Mouse (Mus musculus) common myeloid progenitor, adult 5-6 weeks (primary cell): ENCODE results near the gene Pald1. TPM values are rescaled to one million over a fixed set of nuclear protein-coding genes. Genes with fewer than 3 reads are reported as not detected.

Source experiments
- ATAC-seq: replicated peaks from 2 replicates; pipeline ENCODE4 v1.8.0; 2016; ENCODE audit warnings: low read depth, mild to moderate bottlenecking, moderate TSS enrichment, inconsistent platforms; ENCODE audit not compliant: poor library complexity, severe bottlenecking
- total RNA-seq: library from RNA; stranded (forward); fragments of 200-1000, 187-1606 nt; gene quantifications from 2 replicates; pipeline ENCODE4 v1.2.3, GENCODE M21; 2017

The Pald1 gene
- total RNA-seq, 1 experiment from 2014 or later, result 0.09 TPM

GRCm38 (mm10) chr10:61405958-61406357 is 22.6 kb upstream of the Pald1 start:
- no peak for ATAC-seq

- no peak for ATAC-seq
Observed at GRCm38 (mm10) chr10:61402911-61403310, 19.6 kb upstream of the Pald1 start.

- no peak for ATAC-seq
Observed at GRCm38 (mm10) chr10:61402480-61402879, 19.1 kb upstream of the Pald1 start.

- ATAC-seq, result no peak
Observed at GRCm38 (mm10) chr10:61400407-61400806, 17.1 kb upstream of the Pald1 start.

- peak; percentile 95 for ATAC-seq
Observed at GRCm38 (mm10) chr10:61399156-61399734, 15.9 kb upstream of the Pald1 start.

GRCm38 (mm10) chr10:61398125-61398524 is 14.8 kb upstream of the Pald1 start:
- ATAC-seq, result no peak

- ATAC-seq, result no peak; the same call in 1 of the 2 replicates
Observed at GRCm38 (mm10) chr10:61394476-61395136, 11.3 kb upstream of the Pald1 start.

GRCm38 (mm10) chr10:61392584-61392983 is 9.3 kb upstream of the Pald1 start:
- ATAC-seq, result no peak

- ATAC-seq, result no peak
Observed at GRCm38 (mm10) chr10:61390148-61390547, 6.8 kb upstream of the Pald1 start.

- ATAC-seq, result no peak
Observed at GRCm38 (mm10) chr10:61389020-61389419, 5.7 kb upstream of the Pald1 start.

- no peak for ATAC-seq
Observed at GRCm38 (mm10) chr10:61386284-61386683, 3.0 kb upstream of the Pald1 start.

- no peak for ATAC-seq
Observed at GRCm38 (mm10) chr10:61385174-61385573, 1.8 kb upstream of the Pald1 start.

- ATAC-seq, result no peak; the same call in 1 of the 2 replicates
Observed at GRCm38 (mm10) chr10:61383715-61384047, 351 bp upstream of the Pald1 start.

GRCm38 (mm10) chr10:61382281-61382731 is 1.0 kb downstream of the Pald1 start:
- ATAC-seq, result 0 out of 2 replicates have a peak, but pooled peaks have one; percentile 4

GRCm38 (mm10) chr10:61381823-61382222 is 1.5 kb downstream of the Pald1 start:
- ATAC-seq, result peak; percentile 42

- ATAC-seq, result no peak
Observed at GRCm38 (mm10) chr10:61380186-61380585, 3.1 kb downstream of the Pald1 start.

- no peak for ATAC-seq
Observed at GRCm38 (mm10) chr10:61379340-61380040, 3.8 kb downstream of the Pald1 start.

- ATAC-seq, result no peak
Observed at GRCm38 (mm10) chr10:61378698-61379097, 4.6 kb downstream of the Pald1 start.

- no peak for ATAC-seq
Observed at GRCm38 (mm10) chr10:61378050-61378449, 5.3 kb downstream of the Pald1 start.

- peak; percentile 75 for ATAC-seq
Observed at GRCm38 (mm10) chr10:61374771-61375481, 8.4 kb downstream of the Pald1 start.

GRCm38 (mm10) chr10:61374076-61374475 is 9.3 kb downstream of the Pald1 start:
- ATAC-seq, result peak; percentile 48
